ENCODE assay signal across 26 mouse cellular contexts in the genomic region with DNA sequence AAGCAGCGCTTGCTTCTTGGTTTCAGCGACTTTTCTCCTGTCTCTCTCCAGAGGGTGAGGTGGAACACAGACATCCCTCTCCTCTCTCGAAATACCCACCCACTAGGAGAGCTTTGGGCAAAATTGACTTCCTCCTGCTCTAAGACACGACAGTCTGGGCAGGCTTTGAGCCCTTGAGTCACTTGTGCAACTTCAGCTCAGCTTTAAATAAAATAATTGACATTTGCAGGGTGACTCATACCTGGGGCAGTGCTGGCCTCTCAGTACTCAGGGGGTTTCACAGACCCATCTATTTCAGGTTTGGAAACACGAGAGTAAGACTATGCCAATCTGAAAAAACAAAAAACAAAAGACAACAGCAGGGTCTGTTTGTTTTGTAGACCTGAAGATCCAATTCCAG. TPM values are rescaled to one million over a fixed set of nuclear protein-coding genes. Genes with fewer than 3 reads are reported as not detected.
DNase-seq lines count a peak whose midpoint lies in the region; ATAC-seq and TF ChIP-seq lines count a peak whose summit lies in the region.
"Had no signal": no experiment of that assay in that cellular context is flagged by ENCODE, and none has a peak within 500 bp of the region (broad histone marks: within the 10 kb centered on the region; RNA-seq: fewer than 3 reads in every experiment).

No protein-coding gene starts in this region.

- peaks cover 4% of the 10 kb centered on the region; the same call in 1 of the 2 replicates for H3K4me1 ChIP-seq in lung, postnatal 0 days (ENCODE audit: insufficient read depth, low read depth, low read length)
- peaks cover 30% of the 10 kb centered on the region for H3K4me1 ChIP-seq in bone marrow macrophage, adult 2 months (ENCODE audit: control insufficient read depth, insufficient read depth, low read length)

- no peak for TF ChIP-seq POLR2A in bone marrow macrophage, adult 2 months (IDR thresholded peaks at IDR 0.05; ENCODE audit: borderline replicate concordance, low read depth, low read length)

- H3K27me3 ChIP-seq in lung, postnatal 0 days (replicated peaks; ENCODE audit: insufficient read depth, low read length) = no peaks in the 10 kb centered on the region
- H3K27me3 ChIP-seq: embryonic facial prominence, embryonic 12.5 days; forebrain, embryonic 12.5 days; heart, embryonic 12.5 days; Patski had no signal

- peak; percentile 57 for DNase-seq in lung, postnatal 0 days (ENCODE audit: low spot score)
- no peak for DNase-seq in lung, postnatal 36 days
- no peak for DNase-seq in kidney, postnatal 36 days
- no peak for DNase-seq in left cerebral cortex, postnatal 36 days (ENCODE audit: low spot score in 2 of 2)
- no peak for DNase-seq in left cerebral cortex, postnatal 10 days (ENCODE audit: extremely low spot score in 1 of 2, low spot score in 2 of 2)
- DNase-seq: cerebellum, adult 8-10 months; cerebellum, postnatal 14 days; gastrocnemius, postnatal 14 days had no signal

- H3K9ac ChIP-seq in lung, postnatal 0 days (replicated peaks; ENCODE audit: low read depth) = no peak overlapping the region
- H3K9ac ChIP-seq: embryonic facial prominence, embryonic 12.5 days; forebrain, embryonic 12.5 days; heart, embryonic 12.5 days; hindbrain, embryonic 14.5 days had no signal

- 54% methylated on average over 5 of the region's 5 CpGs for WGBS in lung, postnatal 0 days

- H3K36me3 ChIP-seq in lung, postnatal 0 days (ENCODE audit: insufficient read depth, low read length) = no peaks in the 10 kb centered on the region
- H3K36me3 ChIP-seq: embryonic facial prominence, embryonic 12.5 days; forebrain, embryonic 12.5 days; heart, embryonic 12.5 days; hindbrain, embryonic 10.5 days had no signal

- no peak overlapping the region for H3K4me3 ChIP-seq in lung, postnatal 0 days (ENCODE audit: low read depth, low read length)
- H3K4me3 ChIP-seq in bone marrow macrophage, adult 2 months (ENCODE audit: insufficient read depth, low read length) = no peak overlapping the region
- H3K4me3 ChIP-seq: embryonic facial prominence, embryonic 12.5 days; forebrain, embryonic 12.5 days; heart, embryonic 12.5 days; hindbrain, embryonic 10.5 days had no signal

- H3K9me3 ChIP-seq in lung, postnatal 0 days (ENCODE audit: low read length) = no peaks in the 10 kb centered on the region
- H3K9me3 ChIP-seq: embryonic facial prominence, embryonic 12.5 days; forebrain, embryonic 12.5 days; heart, embryonic 12.5 days; hindbrain, embryonic 10.5 days had no signal

- ATAC-seq in lung, postnatal 0 days = no peak
- peak; percentile 15 for ATAC-seq in monocyte, adult 5-6 weeks (replicated peaks; ENCODE audit: insufficient number of reproducible peaks, low FRiP score, low TSS enrichment, poor library complexity, severe bottlenecking)
- ATAC-seq: activated CD4-positive, CD25-positive, alpha-beta regulatory T cell, adult 4 months; CD4-positive, CD25-positive, alpha-beta regulatory T cell, adult 4 months; forebrain, embryonic 16.5 days; Patski had no signal

- no peak overlapping the region for H3K4me2 ChIP-seq in lung, postnatal 0 days (replicated peaks; ENCODE audit: low read depth, low read length)
- H3K4me2 ChIP-seq: embryonic facial prominence, embryonic 12.5 days; forebrain, embryonic 12.5 days; heart, embryonic 12.5 days; hindbrain, embryonic 14.5 days had no signal

- intact Hi-C loops in left cerebral cortex, postnatal 36 days (cut with DNase I) = loop anchor here (5.0 kb wide), 2 partner anchors 37 to 43 kb away; no protein-coding TSS in a partner anchor
- intact Hi-C loops in left cerebral cortex, postnatal 10 days (cut with DNase I) = loop anchor here (5.0 kb wide), 1 partner anchor 53 kb away; no protein-coding TSS in a partner anchor

- no peak overlapping the region for H3K27ac ChIP-seq in lung, postnatal 0 days (ENCODE audit: low read length)
- peak overlapping the region; percentile 51 for H3K27ac ChIP-seq in bone marrow macrophage, adult 2 months (ENCODE audit: insufficient read depth, low read depth, low read length)
- H3K27ac ChIP-seq: embryonic facial prominence, embryonic 12.5 days; forebrain, embryonic 12.5 days; hindbrain, embryonic 14.5 days had no signal

- TF ChIP-seq CTCF in lung, postnatal 0 days (IDR thresholded peaks at IDR 0.05) = no peak
- TF ChIP-seq CTCF in bone marrow macrophage, adult 2 months (IDR thresholded peaks at IDR 0.05; ENCODE audit: low read depth, low read length) = no peak

- no peak for TF ChIP-seq EP300 in lung, postnatal 0 days (IDR thresholded peaks at IDR 0.05)

RNA-seq across cellular contexts. Expression of a gene that starts 2.2 kb away (rescaled TPM):
- polyA plus RNA-seq in lung, postnatal 0 days (2015; fragmentation: Nextera tagmentation; extraction: Ambion mirVana) = 2.6 and 4.0 TPM in 2 replicates
- 17.9 and 18.7 TPM in 2 replicates for polyA plus RNA-seq in bone marrow macrophage, adult 2 months (2012; ENCODE audit: insufficient read depth, insufficient read length, missing spikeins)
- total RNA-seq in monocyte, adult 5-6 weeks (2017) = 72.0 to 89.0 TPM (median 88.0 TPM) in 3 replicates
- total RNA-seq in left cerebral cortex, postnatal 36 days (2021) = 1 to 10 TPM; 3.1 to 4.0 TPM
- 1 to 10 TPM; 2.9 to 3.5 TPM for total RNA-seq in left cerebral cortex, postnatal 10 days (2021)

RNA-seq across cellular contexts. Expression of a gene that starts 51.2 kb away (rescaled TPM):
- not detected in 2 replicates for polyA plus RNA-seq in lung, postnatal 0 days (2015; fragmentation: Nextera tagmentation; extraction: Ambion mirVana)
- not detected in 2 replicates for polyA plus RNA-seq in bone marrow macrophage, adult 2 months (2012; ENCODE audit: insufficient read depth, insufficient read length, missing spikeins)
- total RNA-seq in monocyte, adult 5-6 weeks (2017) = not detected in 3 replicates
- total RNA-seq in left cerebral cortex, postnatal 36 days (2021) = 1 to 10 TPM; 2.0 to 2.4 TPM
- total RNA-seq in left cerebral cortex, postnatal 10 days (2021) = 1 to 10 TPM; 1.6 to 2.0 TPM
- total RNA-seq: adrenal gland, adult 18-20 months; adrenal gland, postnatal 36 days; gastrocnemius, adult 18-20 months; gastrocnemius, postnatal 14 days; heart, adult 8-10 months; heart, postnatal 25 days; MEL had no signal
- polyA plus RNA-seq: activated CD4-positive, CD25-positive, alpha-beta regulatory T cell, adult 4 months; CD4-positive, CD25-positive, alpha-beta regulatory T cell, adult 4 months; embryonic facial prominence, embryonic 12.5 days; forebrain, embryonic 12.5 days; forebrain, embryonic 16.5 days; heart, embryonic 12.5 days; heart, embryonic 16.5 days; hindbrain, embryonic 10.5 days; Patski had no signal

Comparison
In these comparisons a context has a peak if more than half of its experiments do, and no peak if none do; other contexts are left out.
1. RNA of a gene that starts 2.2 kb away (total RNA-seq): 72.0 to 89.0 TPM in monocyte, adult 5-6 weeks; 3.1 to 4.0 TPM in left cerebral cortex, postnatal 36 days and 2.9 to 3.5 TPM in left cerebral cortex, postnatal 10 days; every median in the first group is over 10 times any median in the second.